Mouse (Mus musculus): ENCODE measurements around the gene Cep104. TPM values are rescaled to one million over a fixed set of nuclear protein-coding genes. Genes with fewer than 3 reads are reported as not detected.

Gene Cep104
- polyA plus RNA-seq (2015; fragmentation: Nextera tagmentation; extraction: Ambion mirVana), result 17.2 and 17.9 TPM in 2 replicates

GRCm38 (mm10) chr4:153974431-153975291, at the start of gene Cep104, which contains the start of gene Dffb:
Gene Cep104 (plus strand): TSS chr4:153975194.
Gene Dffb (minus strand): TSS chr4:153975126.
- Histone ChIP-seq H3K4me3 (peak within 1 kb of the TSS; percentile 99), H3K27me3 (no peaks in the 10 kb centered on the region), H3K9ac (peak within 1 kb of the TSS; percentile 94), H3K4me1 (peaks cover 25% of the 10 kb centered on the region), H3K9me3 (no peaks in the 10 kb centered on the region), H3K36me3 (peaks cover 33% of the 10 kb centered on the region), H3K4me2 (peak within 1 kb of the TSS; percentile 92), H3K27ac (peak within 1 kb of the TSS; percentile 39; the same call in 1 of the 2 replicates)
- 1% methylated on average over 68 of the region's 68 CpGs for WGBS
- peak; percentile 90 for ATAC-seq (ENCODE audit: insufficient number of reproducible peaks, insufficient read depth, low FRiP score, low TSS enrichment, low read depth)

GRCm38 (mm10) chr4:153928772-153929299, 46.2 kb upstream of the Cep104 start:
- ATAC-seq (ENCODE audit: insufficient number of reproducible peaks, insufficient read depth, low FRiP score, low TSS enrichment, low read depth), result no peak
- H3K9ac ChIP-seq, result no peak overlapping the region
- no peak overlapping the region for H3K4me3 ChIP-seq
- no peaks in the 10 kb centered on the region for H3K4me1 ChIP-seq
- no peak overlapping the region for H3K27ac ChIP-seq
- no peak overlapping the region for H3K4me2 ChIP-seq
- H3K36me3 ChIP-seq, result no peaks in the 10 kb centered on the region
- no peaks in the 10 kb centered on the region for H3K9me3 ChIP-seq
- WGBS, result 85% methylated on average over 11 of the region's 11 CpGs
- H3K27me3 ChIP-seq, result no peaks in the 10 kb centered on the region

GRCm38 (mm10) chr4:153929425-153929824, 45.6 kb upstream of the Cep104 start:
- Histone ChIP-seq H3K36me3 (no peaks in the 10 kb centered on the region), H3K9ac (no peak overlapping the region), H3K27ac (no peak overlapping the region), H3K27me3 (no peaks in the 10 kb centered on the region), H3K4me3 (no peak overlapping the region), H3K9me3 (no peaks in the 10 kb centered on the region), H3K4me2 (no peak overlapping the region), H3K4me1 (no peaks in the 10 kb centered on the region)
- WGBS, result 67% methylated on average over 10 of the region's 10 CpGs
- no peak for ATAC-seq (ENCODE audit: insufficient number of reproducible peaks, insufficient read depth, low FRiP score, low TSS enrichment, low read depth)

- Histone ChIP-seq H3K27ac (no peak overlapping the region), H3K36me3 (no peaks in the 10 kb centered on the region), H3K4me1 (no peaks in the 10 kb centered on the region), H3K4me2 (no peak overlapping the region), H3K27me3 (no peaks in the 10 kb centered on the region), H3K4me3 (no peak overlapping the region), H3K9ac (no peak overlapping the region), H3K9me3 (no peaks in the 10 kb centered on the region)
- WGBS, result 77% methylated on average over 4 of the region's 4 CpGs
- ATAC-seq (ENCODE audit: insufficient number of reproducible peaks, insufficient read depth, low FRiP score, low TSS enrichment, low read depth), result no peak
Measured at GRCm38 (mm10) chr4:153929921-153930320, 45.1 kb upstream of the Cep104 start.

GRCm38 (mm10) chr4:153943243-153943642, 31.8 kb upstream of the Cep104 start:
- no peaks in the 10 kb centered on the region for H3K4me1 ChIP-seq
- ATAC-seq (ENCODE audit: insufficient number of reproducible peaks, insufficient read depth, low FRiP score, low TSS enrichment, low read depth), result no peak
- 65% methylated on average over 4 of the region's 4 CpGs for WGBS
- H3K27me3 ChIP-seq, result peaks cover 22% of the 10 kb centered on the region; the same call in 1 of the 2 replicates
- no peaks in the 10 kb centered on the region for H3K9me3 ChIP-seq
- no peak overlapping the region for H3K4me3 ChIP-seq
- no peak overlapping the region for H3K9ac ChIP-seq
- H3K36me3 ChIP-seq, result no peaks in the 10 kb centered on the region
- no peak overlapping the region for H3K4me2 ChIP-seq
- no peak overlapping the region for H3K27ac ChIP-seq

GRCm38 (mm10) chr4:153944261-153944660, 30.7 kb upstream of the Cep104 start:
- WGBS, result 65% methylated on average over 6 of the region's 6 CpGs
- no peak for ATAC-seq (ENCODE audit: insufficient number of reproducible peaks, insufficient read depth, low FRiP score, low TSS enrichment, low read depth)
- no peak overlapping the region for H3K9ac ChIP-seq
- no peaks in the 10 kb centered on the region for H3K9me3 ChIP-seq
- H3K4me3 ChIP-seq, result no peak overlapping the region
- no peak overlapping the region for H3K4me2 ChIP-seq
- no peaks in the 10 kb centered on the region for H3K36me3 ChIP-seq
- no peaks in the 10 kb centered on the region for H3K4me1 ChIP-seq
- peaks cover 25% of the 10 kb centered on the region; the same call in 1 of the 2 replicates for H3K27me3 ChIP-seq
- no peak overlapping the region for H3K27ac ChIP-seq

- H3K9me3 ChIP-seq, result no peaks in the 10 kb centered on the region
- peaks cover under 1% of the 10 kb centered on the region; the same call in 1 of the 2 replicates for H3K4me1 ChIP-seq
- no peak for ATAC-seq (ENCODE audit: insufficient number of reproducible peaks, insufficient read depth, low FRiP score, low TSS enrichment, low read depth)
- H3K27me3 ChIP-seq, result peaks cover 25% of the 10 kb centered on the region; the same call in 1 of the 2 replicates
- H3K36me3 ChIP-seq, result no peaks in the 10 kb centered on the region
- H3K27ac ChIP-seq, result no peak overlapping the region
- no peak overlapping the region for H3K4me3 ChIP-seq
- WGBS, result 76% methylated on average over 6 of the region's 6 CpGs
- no peak overlapping the region for H3K4me2 ChIP-seq
- H3K9ac ChIP-seq, result no peak overlapping the region
Measured at GRCm38 (mm10) chr4:153945741-153946140, 29.3 kb upstream of the Cep104 start.

GRCm38 (mm10) chr4:153950372-153950771, 24.6 kb upstream of the Cep104 start:
- H3K9ac ChIP-seq, result no peak overlapping the region
- H3K27me3 ChIP-seq, result peaks cover 20% of the 10 kb centered on the region
- H3K9me3 ChIP-seq, result no peaks in the 10 kb centered on the region
- H3K4me3 ChIP-seq, result no peak overlapping the region
- 85% methylated on average over 2 of the region's 2 CpGs for WGBS
- H3K36me3 ChIP-seq, result no peaks in the 10 kb centered on the region
- H3K4me1 ChIP-seq, result peaks cover 23% of the 10 kb centered on the region
- no peak overlapping the region for H3K4me2 ChIP-seq
- no peak overlapping the region for H3K27ac ChIP-seq
- no peak for ATAC-seq (ENCODE audit: insufficient number of reproducible peaks, insufficient read depth, low FRiP score, low TSS enrichment, low read depth)

GRCm38 (mm10) chr4:153951150-153951549, 23.8 kb upstream of the Cep104 start:
- 0 out of 2 replicates have a peak overlapping the region, but pooled peaks have one; percentile 55 for H3K27ac ChIP-seq
- no peak overlapping the region for H3K4me3 ChIP-seq
- ATAC-seq (ENCODE audit: insufficient number of reproducible peaks, insufficient read depth, low FRiP score, low TSS enrichment, low read depth), result no peak
- peaks cover 23% of the 10 kb centered on the region for H3K4me1 ChIP-seq
- H3K27me3 ChIP-seq, result peaks cover 20% of the 10 kb centered on the region
- 62% methylated on average over 3 of the region's 3 CpGs for WGBS
- H3K4me2 ChIP-seq, result no peak overlapping the region
- H3K9me3 ChIP-seq, result no peaks in the 10 kb centered on the region
- H3K36me3 ChIP-seq, result no peaks in the 10 kb centered on the region
- H3K9ac ChIP-seq, result no peak overlapping the region

- no peak overlapping the region for H3K9ac ChIP-seq
- no peaks in the 10 kb centered on the region for H3K9me3 ChIP-seq
- peaks cover 23% of the 10 kb centered on the region for H3K4me1 ChIP-seq
- ATAC-seq (ENCODE audit: insufficient number of reproducible peaks, insufficient read depth, low FRiP score, low TSS enrichment, low read depth), result 0 out of 2 replicates have a peak, but pooled peaks have one; percentile 37
- WGBS, result 20% methylated on average over 5 of the region's 5 CpGs
- peak overlapping the region; percentile 82 for H3K27ac ChIP-seq
- H3K27me3 ChIP-seq, result peaks cover 20% of the 10 kb centered on the region
- H3K4me3 ChIP-seq, result no peak overlapping the region
- H3K36me3 ChIP-seq, result no peaks in the 10 kb centered on the region
- peak overlapping the region; percentile 20; the same call in 1 of the 2 replicates for H3K4me2 ChIP-seq
Measured at GRCm38 (mm10) chr4:153951692-153952091, 23.3 kb upstream of the Cep104 start.

GRCm38 (mm10) chr4:153955651-153956050, 19.3 kb upstream of the Cep104 start:
- Histone ChIP-seq H3K27ac (no peak overlapping the region), H3K27me3 (peaks cover 6% of the 10 kb centered on the region; the same call in 1 of the 2 replicates), H3K9me3 (no peaks in the 10 kb centered on the region), H3K4me2 (no peak overlapping the region), H3K9ac (no peak overlapping the region), H3K4me3 (no peak overlapping the region), H3K4me1 (peaks cover 34% of the 10 kb centered on the region), H3K36me3 (peaks cover 14% of the 10 kb centered on the region)
- ATAC-seq (ENCODE audit: insufficient number of reproducible peaks, insufficient read depth, low FRiP score, low TSS enrichment, low read depth), result no peak
- WGBS, result 80% methylated on average over 8 of the region's 8 CpGs
